31 mouse cellular contexts compared by ENCODE assay signal in the genomic region with DNA sequence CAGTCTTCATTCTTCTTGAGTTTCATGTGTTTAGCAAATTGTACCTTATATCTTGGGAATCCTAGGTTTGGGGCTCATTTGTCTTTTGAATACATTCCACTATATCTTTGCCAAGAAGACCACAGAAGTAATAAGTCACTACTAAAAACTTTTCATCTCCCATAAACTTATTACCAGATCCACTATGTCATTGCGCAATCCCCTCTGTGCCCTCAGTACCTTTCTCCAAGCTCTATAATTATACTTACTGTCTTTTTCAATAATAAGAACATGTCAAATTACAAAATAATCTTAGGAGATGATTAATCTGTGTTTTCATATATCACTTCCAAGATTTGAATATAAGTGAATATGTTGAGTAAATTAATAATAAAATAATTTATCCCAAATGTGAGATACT.
"Had no signal": no experiment of that assay in that cellular context is flagged by ENCODE, and none has a peak within 500 bp of the region (broad histone marks: within the 10 kb centered on the region; RNA-seq: fewer than 3 reads in every experiment).

No protein-coding gene starts in this region.

- H3K27me3 ChIP-seq: limb, embryonic 12.5 days; limb, embryonic 13.5 days; limb, embryonic 15.5 days; liver, embryonic 12.5 days; liver, embryonic 13.5 days; liver, embryonic 15.5 days; lung, embryonic 15.5 days; megakaryocyte, embryonic 14.5 days; midbrain, embryonic 12.5 days; midbrain, embryonic 13.5 days; midbrain, embryonic 15.5 days had no signal

- H3K9me3 ChIP-seq: limb, embryonic 10.5 days; limb, embryonic 12.5 days; limb, embryonic 13.5 days; limb, embryonic 15.5 days; liver, embryonic 12.5 days; liver, embryonic 13.5 days; liver, embryonic 15.5 days; lung, embryonic 15.5 days; megakaryocyte, embryonic 14.5 days; midbrain, embryonic 10.5 days; midbrain, embryonic 12.5 days; midbrain, embryonic 13.5 days; midbrain, embryonic 15.5 days had no signal

- H3K36me3 ChIP-seq: limb, embryonic 10.5 days; limb, embryonic 12.5 days; limb, embryonic 13.5 days; limb, embryonic 15.5 days; liver, embryonic 12.5 days; liver, embryonic 13.5 days; liver, embryonic 15.5 days; lung, embryonic 15.5 days; midbrain, embryonic 10.5 days; midbrain, embryonic 12.5 days; midbrain, embryonic 13.5 days; midbrain, embryonic 15.5 days had no signal

- DNase-seq: left cerebral cortex, postnatal 4 days; liver; liver, embryonic 13.5 days; liver, postnatal 0 days; lung, adult 18-20 months; lung, adult 2 months; lung, embryonic 14.5 days; lung, postnatal 10 days; lung, postnatal 14 days; lung, postnatal 36 days; lung, postnatal 4 days; midbrain, embryonic 14.5 days had no signal

- H3K27ac ChIP-seq: left cerebral cortex, adult 2 months; limb, embryonic 10.5 days; limb, embryonic 12.5 days; limb, embryonic 13.5 days; limb, embryonic 15.5 days; liver, embryonic 12.5 days; liver, embryonic 13.5 days; liver, embryonic 14.5 days; liver, embryonic 15.5 days; lung, embryonic 15.5 days; macrophage; midbrain, embryonic 10.5 days; midbrain, embryonic 12.5 days; midbrain, embryonic 13.5 days; midbrain, embryonic 15.5 days had no signal

- H3K4me1 ChIP-seq: limb, embryonic 10.5 days; limb, embryonic 12.5 days; limb, embryonic 13.5 days; limb, embryonic 15.5 days; liver, embryonic 12.5 days; liver, embryonic 13.5 days; liver, embryonic 15.5 days; lung, embryonic 15.5 days; megakaryocyte, embryonic 14.5 days; midbrain, embryonic 10.5 days; midbrain, embryonic 12.5 days; midbrain, embryonic 13.5 days; midbrain, embryonic 15.5 days had no signal

- H3K9ac ChIP-seq: limb, embryonic 12.5 days; limb, embryonic 13.5 days; limb, embryonic 15.5 days; liver, embryonic 12.5 days; liver, embryonic 13.5 days; liver, embryonic 14.5 days; liver, embryonic 15.5 days; liver, postnatal 0 days; lung, embryonic 14.5 days; lung, embryonic 15.5 days; midbrain, embryonic 12.5 days; midbrain, embryonic 13.5 days; midbrain, embryonic 15.5 days had no signal

- H3K4me2 ChIP-seq: limb, embryonic 12.5 days; limb, embryonic 13.5 days; limb, embryonic 15.5 days; liver, embryonic 11.5 days; liver, embryonic 12.5 days; liver, embryonic 13.5 days; liver, embryonic 15.5 days; lung, embryonic 14.5 days; lung, embryonic 15.5 days; midbrain, embryonic 11.5 days; midbrain, embryonic 12.5 days; midbrain, embryonic 13.5 days; midbrain, embryonic 15.5 days had no signal

- H3K4me3 ChIP-seq: left cerebral cortex, adult 2 months; limb, embryonic 10.5 days; limb, embryonic 12.5 days; limb, embryonic 13.5 days; limb, embryonic 15.5 days; liver, embryonic 12.5 days; liver, embryonic 13.5 days; liver, embryonic 15.5 days; lung, embryonic 15.5 days; megakaryocyte, embryonic 14.5 days; midbrain, embryonic 10.5 days; midbrain, embryonic 12.5 days; midbrain, embryonic 13.5 days; midbrain, embryonic 15.5 days had no signal

- ATAC-seq: liver, embryonic 12.5 days; liver, postnatal 0 days; lung, postnatal 0 days; midbrain, embryonic 13.5 days; midbrain, embryonic 15.5 days; midbrain, embryonic 16.5 days had no signal
